Mouse (Mus musculus): Measurements from ENCODE around the gene Tat. TPM values are rescaled to one million over a fixed set of nuclear protein-coding genes. Genes with fewer than 3 reads are reported as not detected.
A peak's percentile ranks its signal among the peaks of the same experiment; 100 is the strongest.

The Tat gene
- total and polyA plus RNA-seq, 3 experiments, result not detected

DNA sequence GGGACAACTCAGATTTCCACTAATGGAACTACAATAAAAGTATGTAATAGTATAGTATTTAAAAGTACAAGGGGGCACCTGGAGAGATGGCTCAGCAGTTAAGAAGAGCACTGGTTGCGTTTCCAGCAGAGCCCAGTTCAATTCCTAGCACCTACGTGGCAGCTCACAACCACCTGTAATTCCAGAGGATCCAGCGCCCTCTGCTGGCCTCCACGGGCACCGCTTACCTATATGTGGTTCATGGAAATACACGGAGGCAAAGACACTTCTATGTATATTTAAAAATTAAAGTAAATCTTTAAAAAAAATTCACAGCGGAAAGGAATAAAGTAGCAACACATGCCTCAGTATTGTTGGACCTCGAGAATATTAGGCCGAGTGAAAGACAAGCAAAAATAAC lies 12.7 kb downstream of the Tat start:
- Histone ChIP-seq H3K9me3 (replicated peaks; ENCODE audit: insufficient read depth, low read length) (no peaks in the 10 kb centered on the region), H3K27me3 (ENCODE audit: control insufficient read depth in 1 of 2, insufficient read depth in 2 of 2, low read length in 2 of 2) (no peaks in the 10 kb centered on the region; a peak in 1 of 4 replicates), H3K9ac (ENCODE audit: control insufficient read depth, low read depth, low read length, poor library complexity, severe bottlenecking) (no peak overlapping the region), H3K4me3 (ENCODE audit: control insufficient read depth in 1 of 2, insufficient read depth in 1 of 2, low read depth in 2 of 2, low read length in 2 of 2) (no peak overlapping the region), H3K36me3 (ENCODE audit: control insufficient read depth in 1 of 2, insufficient read depth in 2 of 2, low read length in 2 of 2) (no peaks in the 10 kb centered on the region), H3K27ac (ENCODE audit: control insufficient read depth, low read depth, low read length) (no peak overlapping the region), H3K4me1 (ENCODE audit: control insufficient read depth in 1 of 2, insufficient read depth in 2 of 2, low read length in 2 of 2) (no peaks in the 10 kb centered on the region), H3K79me2 (ENCODE audit: control insufficient read depth, insufficient read depth, low read length, poor library complexity) (no peaks in the 10 kb centered on the region)
- TF ChIP-seq CTCF (IDR thresholded peaks at IDR 0.05 in 2 of 3, conservative IDR thresholded peaks at IDR 0.05 in 1 of 3; ENCODE audit: control insufficient read depth in 1 of 3, insufficient read depth in 1 of 3, low read depth in 2 of 3, low read length in 3 of 3, poor library complexity in 1 of 3, severe bottlenecking in 1 of 3), result peak; percentile 65 to 89 (median 74)
- peak; percentile 73 for TF ChIP-seq SMC3 (IDR thresholded peaks at IDR 0.05; ENCODE audit: low read depth, low read length)
- TF ChIP-seq BHLHE40 (IDR thresholded peaks at IDR 0.05; ENCODE audit: borderline replicate concordance, low read depth, low read length), result 0 out of 2 replicates have a peak, but pooled peaks have one; percentile 15
- peak; percentile 75 for TF ChIP-seq RAD21 (IDR thresholded peaks at IDR 0.05; ENCODE audit: low read depth, low read length)
- TF ChIP-seq TBP (IDR thresholded peaks at IDR 0.05; ENCODE audit: low read depth, low read length), result no peak
- peak; percentile 57 for TF ChIP-seq ZC3H11A (IDR thresholded peaks at IDR 0.05; ENCODE audit: low read depth, low read length)
- no peak for TF ChIP-seq POLR2AphosphoS2 (IDR thresholded peaks at IDR 0.05; ENCODE audit: low read length)
- DNase-seq (ENCODE audit: low read depth, low spot score), result peak; percentile 52

GRCm38 (mm10) chr8:110004300-110004699 lies 14.1 kb downstream of the Tat start:
- Histone ChIP-seq H3K9me3 (replicated peaks; ENCODE audit: insufficient read depth, low read length) (no peaks in the 10 kb centered on the region), H3K79me2 (ENCODE audit: control insufficient read depth, insufficient read depth, low read length, poor library complexity) (no peaks in the 10 kb centered on the region), H3K9ac (ENCODE audit: control insufficient read depth, low read depth, low read length, poor library complexity, severe bottlenecking) (no peak overlapping the region), H3K27ac (ENCODE audit: control insufficient read depth, low read depth, low read length) (no peak overlapping the region), H3K4me3 (ENCODE audit: control insufficient read depth in 1 of 2, insufficient read depth in 1 of 2, low read depth in 2 of 2, low read length in 2 of 2) (no peak overlapping the region), H3K4me1 (ENCODE audit: control insufficient read depth in 1 of 2, insufficient read depth in 2 of 2, low read length in 2 of 2) (no peaks in the 10 kb centered on the region), H3K36me3 (ENCODE audit: control insufficient read depth in 1 of 2, insufficient read depth in 2 of 2, low read length in 2 of 2) (no peaks in the 10 kb centered on the region), H3K27me3 (ENCODE audit: control insufficient read depth in 1 of 2, insufficient read depth in 2 of 2, low read length in 2 of 2) (no peaks in the 10 kb centered on the region; a peak in 1 of 4 replicates)
- no peak for DNase-seq (ENCODE audit: low read depth, low spot score)
- no peak for TF ChIP-seq POLR2AphosphoS5 (IDR thresholded peaks at IDR 0.05; ENCODE audit: borderline replicate concordance, low read depth, low read length)
- no peak for TF ChIP-seq POLR2A (IDR thresholded peaks at IDR 0.05; ENCODE audit: control insufficient read depth in 1 of 2, insufficient read depth in 1 of 2, low read depth in 1 of 2, low read length in 2 of 2, poor library complexity in 1 of 2)
- no peak for TF ChIP-seq TCF12 (IDR thresholded peaks at IDR 0.05; ENCODE audit: low read depth, low read length)
- no peak for TF ChIP-seq GATA1 (IDR thresholded peaks at IDR 0.05; ENCODE audit: low read depth, low read length)
- no peak for TF ChIP-seq ZMIZ1 (IDR thresholded peaks at IDR 0.05; ENCODE audit: low read depth, low read length)
- no peak for TF ChIP-seq UBTF (IDR thresholded peaks at IDR 0.05; ENCODE audit: borderline replicate concordance, insufficient read depth, low read depth, low read length)
- TF ChIP-seq RAD21 (IDR thresholded peaks at IDR 0.05; ENCODE audit: low read depth, low read length), result no peak
- no peak for TF ChIP-seq CHD2 (IDR thresholded peaks at IDR 0.05; ENCODE audit: low read length)
- TF ChIP-seq CTCF (IDR thresholded peaks at IDR 0.05 in 2 of 3, conservative IDR thresholded peaks at IDR 0.05 in 1 of 3; ENCODE audit: control insufficient read depth in 1 of 3, insufficient read depth in 1 of 3, low read depth in 2 of 3, low read length in 3 of 3, poor library complexity in 1 of 3, severe bottlenecking in 1 of 3), result no peak
